Mouse (Mus musculus): Measurements from ENCODE around the gene Ralbp1. TPM values are rescaled to one million over a fixed set of nuclear protein-coding genes. Genes with fewer than 3 reads are reported as not detected.

The Ralbp1 gene
- total and polyA plus RNA-seq, 3 experiments, result 53.2 to 69.6 TPM; not detected in 1

GRCm38 (mm10) chr17:65906313-65906894 lies 20.8 kb upstream of the Ralbp1 start:
- H3K9ac ChIP-seq (ENCODE audit: control insufficient read depth, low read depth, low read length, poor library complexity, severe bottlenecking), result no peak overlapping the region
- H3K36me3 ChIP-seq (ENCODE audit: control insufficient read depth in 1 of 2, insufficient read depth in 2 of 2, low read length in 2 of 2), result no peaks in the 10 kb centered on the region
- H3K4me1 ChIP-seq (ENCODE audit: control insufficient read depth in 1 of 2, insufficient read depth in 2 of 2, low read length in 2 of 2), result 0 out of 4 replicates have a peak, but pooled peaks cover 0 to 3% of the 10 kb centered on the region in 2 experiments
- H3K4me3 ChIP-seq (ENCODE audit: control insufficient read depth in 1 of 2, insufficient read depth in 1 of 2, low read depth in 2 of 2, low read length in 2 of 2), result no peak overlapping the region
- no peaks in the 10 kb centered on the region for H3K9me3 ChIP-seq (replicated peaks; ENCODE audit: insufficient read depth, low read length)
- H3K27ac ChIP-seq (ENCODE audit: control insufficient read depth, low read depth, low read length), result no peak overlapping the region
- TF ChIP-seq TBP (IDR thresholded peaks at IDR 0.05; ENCODE audit: low read depth, low read length), result no peak
- TF ChIP-seq RCOR1 (IDR thresholded peaks at IDR 0.05; ENCODE audit: low read depth, low read length), result no peak
- TF ChIP-seq CHD2 (IDR thresholded peaks at IDR 0.05; ENCODE audit: low read length), result no peak
- no peak for TF ChIP-seq MYC (IDR thresholded peaks at IDR 0.05; ENCODE audit: low read depth, low read length)
- TF ChIP-seq NELFE (IDR thresholded peaks at IDR 0.05; ENCODE audit: low read depth, low read length), result no peak
- no peak for TF ChIP-seq MAX (IDR thresholded peaks at IDR 0.05; ENCODE audit: low read length)
- TF ChIP-seq ZKSCAN1 (IDR thresholded peaks at IDR 0.05; ENCODE audit: low read depth, low read length), result no peak
- no peak for TF ChIP-seq TCF12 (IDR thresholded peaks at IDR 0.05; ENCODE audit: low read depth, low read length)
- no peak for TF ChIP-seq CHD1 (IDR thresholded peaks at IDR 0.05; ENCODE audit: low read depth, low read length)
- TF ChIP-seq TAL1 (IDR thresholded peaks at IDR 0.05; ENCODE audit: low read length), result no peak
- TF ChIP-seq POLR2AphosphoS5 (IDR thresholded peaks at IDR 0.05; ENCODE audit: borderline replicate concordance, low read depth, low read length), result no peak
- TF ChIP-seq MAZ (IDR thresholded peaks at IDR 0.05; ENCODE audit: low read depth, low read length), result no peak
- TF ChIP-seq JUND (IDR thresholded peaks at IDR 0.05; ENCODE audit: low read depth, low read length), result no peak
- TF ChIP-seq POLR2AphosphoS2 (IDR thresholded peaks at IDR 0.05; ENCODE audit: low read length), result no peak
- no peaks in the 10 kb centered on the region for H3K79me2 ChIP-seq (ENCODE audit: control insufficient read depth, insufficient read depth, low read length, poor library complexity)
- H3K27me3 ChIP-seq (ENCODE audit: control insufficient read depth in 1 of 2, insufficient read depth in 2 of 2, low read length in 2 of 2), result no peaks in the 10 kb centered on the region
- DNase-seq (ENCODE audit: low read depth, low spot score), result no peak

GRCm38 (mm10) chr17:65905241-65905640 lies 19.6 kb upstream of the Ralbp1 start:
- Histone ChIP-seq H3K36me3 (ENCODE audit: control insufficient read depth in 1 of 2, insufficient read depth in 2 of 2, low read length in 2 of 2) (no peaks in the 10 kb centered on the region), H3K4me3 (ENCODE audit: control insufficient read depth in 1 of 2, insufficient read depth in 1 of 2, low read depth in 2 of 2, low read length in 2 of 2) (no peak overlapping the region), H3K27ac (ENCODE audit: control insufficient read depth, low read depth, low read length) (no peak overlapping the region), H3K9ac (ENCODE audit: control insufficient read depth, low read depth, low read length, poor library complexity, severe bottlenecking) (no peak overlapping the region), H3K27me3 (ENCODE audit: control insufficient read depth in 1 of 2, insufficient read depth in 2 of 2, low read length in 2 of 2) (no peaks in the 10 kb centered on the region), H3K79me2 (ENCODE audit: control insufficient read depth, insufficient read depth, low read length, poor library complexity) (no peaks in the 10 kb centered on the region), H3K9me3 (replicated peaks; ENCODE audit: insufficient read depth, low read length) (no peaks in the 10 kb centered on the region), H3K4me1 (ENCODE audit: control insufficient read depth in 1 of 2, insufficient read depth in 2 of 2, low read length in 2 of 2) (0 out of 4 replicates have a peak, but pooled peaks cover 0 to 3% of the 10 kb centered on the region in 2 experiments)
- no peak for DNase-seq (ENCODE audit: low read depth, low spot score)
- TF ChIP-seq UBTF (IDR thresholded peaks at IDR 0.05; ENCODE audit: borderline replicate concordance, insufficient read depth, low read depth, low read length), result no peak
- no peak for TF ChIP-seq ETS1 (IDR thresholded peaks at IDR 0.05; ENCODE audit: low read depth, low read length)
